Mouse (Mus musculus) liver, embryonic 14.5 days (tissue): ENCODE data around the gene Rab6b. TPM values are rescaled to one million over a fixed set of nuclear protein-coding genes. Genes with fewer than 3 reads are reported as not detected.

Experiments
- ATAC-seq: fragments of 200-750 bp; cut with Nextera tagmentation; 2 replicates; pipeline ENCODE4 v1.8.0; 2017; ENCODE audit warnings: moderate number of reproducible peaks, mild to moderate bottlenecking, moderate library complexity; ENCODE audit not compliant: insufficient read depth
- DNase-seq, 3 experiments: peaks; one replicate each; pipeline ENCODE4 v3.0.0-alpha.2; 2012 to 2013; ENCODE audit warnings: low read depth in 3 of 3, low spot score in 3 of 3
- H3K27ac ChIP-seq: fragments of 300-500 bp; sonication (generic); 2 replicates; pipeline ENCODE4 v1.5.1; 2014; ENCODE audit warnings: moderate library complexity, mild to moderate bottlenecking, control low read depth, inconsistent platforms
- H3K27me3 ChIP-seq: fragments of 300-500 bp; sonication (generic); 2 replicates; pipeline ENCODE4 v1.6.1; 2014; ENCODE audit warnings: mild to moderate bottlenecking, low read length, moderate library complexity; ENCODE audit not compliant: control insufficient read depth, insufficient read depth
- H3K36me3 ChIP-seq: fragments of 300-500 bp; sonication (generic); replicated peaks from 2 replicates; pipeline ENCODE4 v1.6.1; 2014; ENCODE audit warnings: low read depth; ENCODE audit not compliant: control insufficient read depth, insufficient read depth
- H3K4me1 ChIP-seq, 2 experiments: fragments of 200-500 bp in 1 of 2; fragments of 300-500 bp in 1 of 2; sonication (generic) in 1 of 2; replicated peaks; 2 replicates each; pipeline ENCODE4 v1.6.1; 2012 to 2014; ENCODE audit warnings: antibody characterized with exemption in 1 of 2, inconsistent platforms in 1 of 2, low read length in 1 of 2; ENCODE audit not compliant: control insufficient read depth in 2 of 2, insufficient read depth in 2 of 2
- H3K4me2 ChIP-seq: fragments of 300-500 bp; sonication (generic); 2 replicates; pipeline ENCODE4 v1.6.1; 2014; ENCODE audit warnings: low read depth, mild to moderate bottlenecking, control low read depth, moderate library complexity
- H3K4me3 ChIP-seq, 2 experiments: fragments of 200-500 bp in 1 of 2; fragments of 300-500 bp in 1 of 2; sonication (generic) in 1 of 2; 2 replicates each; pipeline ENCODE4 v1.5.1; 2012 to 2014; ENCODE audit warnings: low read depth in 2 of 2, low read length in 2 of 2, mild to moderate bottlenecking in 2 of 2, control low read depth in 1 of 2, inconsistent platforms in 1 of 2, moderate library complexity in 1 of 2; ENCODE audit not compliant: insufficient read depth in 1 of 2
- H3K9ac ChIP-seq: fragments of 300-500 bp; sonication (generic); replicated peaks from 2 replicates; pipeline ENCODE4 v1.6.1; 2014; ENCODE audit warnings: mild to moderate bottlenecking, control low read depth, moderate library complexity
- H3K9me3 ChIP-seq: fragments of 300-500 bp; sonication (generic); 2 replicates; pipeline ENCODE4 v1.6.1; 2016; ENCODE audit warnings: low read length, mixed read lengths; ENCODE audit not compliant: control insufficient read depth
- CTCF ChIP-seq: IDR thresholded peaks from 2 replicates; pipeline ENCODE4 v1.5.1; 2016; ENCODE audit warnings: antibody characterized with exemption, low read depth, control low read depth
- EP300 ChIP-seq: IDR thresholded peaks from 2 replicates; pipeline ENCODE4 v1.6.1; 2016; ENCODE audit warnings: antibody characterized with exemption, low read depth
- WGBS: fragments of 180-500 bp; shearing (Covaris S2); extraction: QIAGEN DNeasy Blood & Tissue Kit; methylation state at CpG from one replicate; pipeline ENCODE4 v1.1.7; 2014; ENCODE audit not compliant: insufficient replicate concordance; 5-methylcytosine and 5-hydroxymethylcytosine counted together
- polyA plus RNA-seq, 2 experiments: library from polyadenylated mRNA; depleted of rRNA in 1 of 2; stranded (reverse) in 1 of 2; unstranded in 1 of 2; fragments of >200 nt; fragmentation: Nextera tagmentation in 1 of 2; extraction: Ambion mirVana in 1 of 2; gene quantifications; 2 replicates each; pipeline versions ENCODE4 v1.2.1 to v1.2.3; 2012 to 2014

The Rab6b gene
- polyA plus RNA-seq, 2 experiments = 0.11 TPM; not detected in 1

DNA sequence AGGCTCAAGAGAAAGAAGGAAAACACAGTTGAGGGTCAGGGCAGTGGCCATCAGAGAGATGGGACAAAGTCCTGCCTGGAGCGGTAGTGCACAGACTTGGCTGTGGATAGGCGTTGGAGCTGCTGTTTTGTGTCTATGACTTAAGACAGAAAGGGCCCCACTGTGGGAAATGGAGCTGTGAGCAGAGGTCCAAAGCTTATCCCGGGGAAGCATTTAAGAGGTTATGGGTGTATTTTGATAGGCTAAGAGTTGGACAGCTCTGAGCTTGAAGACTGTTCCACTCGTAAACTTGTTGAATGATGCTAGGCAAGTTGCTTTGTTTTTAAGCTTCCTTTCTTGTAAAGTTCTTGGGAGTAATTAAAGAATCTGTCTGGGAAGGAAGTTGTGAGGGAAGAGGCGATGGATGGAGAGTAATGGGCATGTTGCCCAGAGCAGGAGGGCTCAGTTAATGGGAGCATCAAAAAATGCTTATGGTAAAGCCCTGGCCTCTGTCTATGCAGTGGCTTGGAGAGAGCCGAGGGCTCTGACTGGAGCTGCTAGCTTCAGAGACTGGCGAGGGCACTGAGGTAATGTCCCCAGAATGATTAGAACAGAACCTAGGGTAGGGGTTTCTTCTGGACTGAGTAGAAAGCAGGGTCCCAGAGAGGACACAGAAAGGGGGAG lies 39.9 kb upstream of the Rab6b start:
- H3K9me3 ChIP-seq = no peaks in the 10 kb centered on the region
- no peak for TF ChIP-seq EP300
- no peak for TF ChIP-seq CTCF
- no peaks in the 10 kb centered on the region for H3K36me3 ChIP-seq
- H3K4me3 ChIP-seq = no peak overlapping the region
- no peak overlapping the region for H3K4me2 ChIP-seq
- no peak for ATAC-seq
- no peak overlapping the region for H3K9ac ChIP-seq
- H3K4me1 ChIP-seq = no peaks in the 10 kb centered on the region
- H3K27me3 ChIP-seq = no peaks in the 10 kb centered on the region
- DNase-seq = no peak
- no peak overlapping the region for H3K27ac ChIP-seq
- WGBS = 63% methylated on average over 7 of the region's 7 CpGs

DNA sequence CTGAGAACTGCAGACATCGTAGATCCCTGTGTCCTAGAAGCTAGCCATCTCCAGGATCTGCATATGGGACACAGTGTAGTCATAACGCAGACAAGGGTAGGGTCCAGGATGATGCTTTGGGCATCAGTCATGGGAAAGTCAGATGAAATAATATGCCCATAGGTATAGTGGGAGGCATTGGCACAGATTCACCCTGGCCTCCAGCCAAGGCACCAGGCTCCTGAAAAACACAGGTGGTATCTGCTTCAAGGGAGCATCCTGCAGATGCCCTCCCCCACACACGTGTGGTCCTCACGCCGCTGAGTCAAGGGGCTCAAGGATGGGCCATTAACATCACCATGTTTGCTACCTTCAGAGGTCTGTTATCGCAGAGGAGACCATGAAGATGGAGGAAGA lies 39.4 kb upstream of the Rab6b start:
- no peak for DNase-seq
- no peak overlapping the region for H3K9ac ChIP-seq
- no peak overlapping the region for H3K27ac ChIP-seq
- ATAC-seq = no peak
- TF ChIP-seq CTCF = no peak
- TF ChIP-seq EP300 = no peak
- no peaks in the 10 kb centered on the region for H3K9me3 ChIP-seq
- 75% methylated on average over 6 of the region's 6 CpGs for WGBS
- no peaks in the 10 kb centered on the region for H3K27me3 ChIP-seq
- H3K4me3 ChIP-seq = no peak overlapping the region
- no peak overlapping the region for H3K4me2 ChIP-seq
- H3K36me3 ChIP-seq = no peaks in the 10 kb centered on the region
- no peaks in the 10 kb centered on the region for H3K4me1 ChIP-seq

DNA sequence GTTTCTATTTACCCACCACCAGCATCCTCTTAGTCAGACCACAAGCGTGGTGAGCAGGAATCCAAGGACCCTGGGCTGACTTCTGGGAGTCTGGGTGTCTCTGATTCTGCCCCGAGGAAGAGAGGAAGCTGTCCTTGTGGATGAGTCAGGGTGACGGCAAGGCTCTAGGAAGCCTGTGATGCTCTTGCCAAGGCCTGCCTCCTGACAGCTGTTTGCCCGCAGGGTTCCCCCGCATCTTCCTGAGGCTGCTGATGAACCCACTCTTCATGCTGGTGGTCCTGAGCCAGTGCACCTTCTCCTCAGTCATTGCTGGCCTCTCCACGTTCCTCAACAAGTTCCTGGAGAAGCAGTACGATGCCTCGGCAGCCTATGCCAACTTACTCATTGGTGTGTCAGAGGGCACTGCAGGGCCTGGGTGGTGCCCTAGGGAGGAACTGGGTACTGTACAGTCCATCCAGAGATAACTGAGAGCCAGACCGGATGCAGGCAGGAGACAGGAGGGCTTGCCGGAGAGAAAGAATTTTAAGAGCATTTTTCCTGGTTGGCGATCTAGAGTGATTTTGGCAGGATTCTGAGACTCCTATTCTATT lies 38.6 kb upstream of the Rab6b start:
- no peak overlapping the region for H3K9ac ChIP-seq
- H3K36me3 ChIP-seq = no peaks in the 10 kb centered on the region
- no peaks in the 10 kb centered on the region; a peak in 1 of 4 replicates for H3K4me1 ChIP-seq
- TF ChIP-seq CTCF = no peak
- no peak for TF ChIP-seq EP300
- H3K9me3 ChIP-seq = no peaks in the 10 kb centered on the region
- WGBS = 67% methylated on average over 11 of the region's 11 CpGs
- H3K27ac ChIP-seq = no peak overlapping the region
- H3K4me2 ChIP-seq = no peak overlapping the region
- DNase-seq (no peak), ATAC-seq (no peak)
- H3K4me3 ChIP-seq = no peak overlapping the region
- H3K27me3 ChIP-seq = no peaks in the 10 kb centered on the region

DNA sequence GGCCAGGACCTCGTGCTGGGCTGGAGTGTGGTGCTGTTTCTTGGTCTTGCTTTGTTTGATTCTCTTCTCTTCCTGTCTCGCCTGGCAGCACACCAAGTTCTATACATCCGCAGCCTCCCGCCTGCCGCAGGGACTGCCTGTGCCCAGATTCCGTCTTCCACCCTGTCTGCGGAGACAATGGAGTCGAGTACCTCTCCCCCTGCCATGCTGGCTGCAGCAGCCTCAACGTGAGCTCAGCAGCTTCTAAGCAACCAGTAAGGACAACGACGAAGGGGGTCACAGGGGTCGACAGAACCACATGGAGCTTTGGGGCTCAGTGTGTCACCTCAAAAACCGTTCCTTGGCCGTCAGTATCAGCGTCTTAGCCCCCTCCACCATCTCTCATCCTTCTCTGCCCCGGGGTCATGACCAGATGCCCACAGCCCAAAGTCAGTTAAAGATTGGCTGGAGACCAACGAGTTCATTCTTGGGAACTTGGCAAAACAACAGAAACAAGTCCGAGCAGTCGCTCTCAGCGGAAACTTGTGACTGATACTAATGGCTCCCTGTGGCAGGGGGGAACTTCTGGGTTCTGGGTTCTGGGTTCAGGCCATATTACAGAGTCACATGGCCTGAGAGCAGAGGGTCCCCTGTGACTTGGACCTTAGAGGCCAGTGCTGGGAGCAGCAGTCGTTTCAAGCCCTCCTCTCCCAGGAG lies 34.6 kb upstream of the Rab6b start:
- H3K36me3 ChIP-seq = no peaks in the 10 kb centered on the region
- no peaks in the 10 kb centered on the region for H3K27me3 ChIP-seq
- DNase-seq (no peak), ATAC-seq (no peak)
- 62% methylated on average over 21 of the region's 21 CpGs for WGBS
- no peak overlapping the region for H3K4me3 ChIP-seq
- no peak overlapping the region for H3K4me2 ChIP-seq
- no peaks in the 10 kb centered on the region for H3K9me3 ChIP-seq
- no peak for TF ChIP-seq EP300
- no peak for TF ChIP-seq CTCF
- H3K27ac ChIP-seq = no peak overlapping the region
- H3K4me1 ChIP-seq = no peaks in the 10 kb centered on the region; a peak in 1 of 4 replicates
- no peak overlapping the region for H3K9ac ChIP-seq

DNA sequence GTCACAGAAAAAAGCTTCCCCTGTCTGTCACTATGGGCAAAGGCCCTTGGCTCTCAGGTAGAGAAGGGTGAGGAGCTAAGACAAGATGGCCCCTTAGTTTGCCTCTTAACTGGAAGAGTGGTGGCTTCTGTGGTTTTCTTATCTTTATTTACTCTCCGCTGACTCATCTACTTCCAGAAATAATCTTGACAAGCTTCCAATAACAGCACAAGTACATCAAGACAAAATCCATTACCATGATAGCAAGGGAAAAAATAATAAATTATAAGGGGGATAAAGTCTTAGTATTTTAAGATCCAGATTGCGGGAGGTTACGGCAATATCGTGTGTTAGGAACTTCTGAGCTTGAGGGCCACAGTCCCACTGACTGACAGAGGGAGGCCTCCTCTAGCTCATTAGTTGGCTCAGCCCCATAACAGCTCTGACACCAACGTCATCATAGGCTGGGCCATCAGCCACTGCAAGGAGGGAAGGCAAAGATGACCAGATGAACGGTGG lies 33.3 kb upstream of the Rab6b start:
- TF ChIP-seq EP300 = no peak
- TF ChIP-seq CTCF = no peak
- H3K36me3 ChIP-seq = no peaks in the 10 kb centered on the region
- no peaks in the 10 kb centered on the region for H3K27me3 ChIP-seq
- ATAC-seq (no peak), DNase-seq (no peak)
- H3K4me3 ChIP-seq = no peak overlapping the region
- WGBS = 46% methylated on average over 6 of the region's 6 CpGs
- H3K9me3 ChIP-seq = no peaks in the 10 kb centered on the region
- no peak overlapping the region for H3K27ac ChIP-seq
- no peak overlapping the region for H3K9ac ChIP-seq
- H3K4me1 ChIP-seq = no peaks in the 10 kb centered on the region; a peak in 1 of 4 replicates
- H3K4me2 ChIP-seq = no peak overlapping the region
